Comparison of ENCODE assay signal across 8 mouse cellular contexts in the genomic region with DNA sequence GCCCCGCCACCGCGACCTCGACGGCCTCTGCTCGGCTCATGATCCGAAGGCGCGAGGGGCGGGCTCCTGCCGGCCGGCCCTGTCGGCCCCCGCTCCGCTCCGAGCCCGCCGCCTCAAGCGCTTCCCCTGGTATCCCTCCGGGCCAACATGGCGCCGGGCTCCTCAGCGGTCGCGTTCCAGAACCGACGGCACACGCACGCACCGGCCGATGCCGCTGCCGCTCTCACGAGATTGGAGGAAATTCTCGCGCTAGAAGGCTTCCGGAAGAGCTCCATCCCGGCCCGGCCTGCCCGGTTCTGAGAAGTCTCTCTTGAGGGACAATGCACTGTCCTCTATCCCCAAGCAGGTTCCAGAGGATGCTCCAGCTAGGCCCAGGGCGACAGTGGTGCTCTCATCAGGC. TPM values are rescaled to one million over a fixed set of nuclear protein-coding genes. Genes with fewer than 3 reads are reported as not detected.
DNase-seq lines count a peak whose midpoint lies in the region; ATAC-seq and TF ChIP-seq lines count a peak whose summit lies in the region.

A gene (minus strand): TSS at position 162 of the 400 bp plus-strand sequence.

- peak within 1 kb of the TSS; percentile 29 for H3K4me2 ChIP-seq in forebrain, embryonic 12.5 days
- H3K4me2 ChIP-seq in forebrain, embryonic 11.5 days (ENCODE audit: low read depth, low read length, severe bottlenecking) = no peak within 1 kb of the TSS
- peak within 1 kb of the TSS; percentile 36; the same call in 1 of the 2 replicates for H3K4me2 ChIP-seq in liver, embryonic 12.5 days
- H3K4me2 ChIP-seq in liver, postnatal 0 days (ENCODE audit: low read depth, low read length) = no peak within 1 kb of the TSS
- peak within 1 kb of the TSS; percentile 46; the same call in 1 of the 2 replicates for H3K4me2 ChIP-seq in embryonic facial prominence, embryonic 14.5 days (ENCODE audit: low read depth, low read length)
- H3K4me2 ChIP-seq in midbrain, embryonic 12.5 days (replicated peaks) = peak within 1 kb of the TSS; percentile 25

- H3K9ac ChIP-seq in forebrain, embryonic 12.5 days = no peak within 1 kb of the TSS
- no peak within 1 kb of the TSS for H3K9ac ChIP-seq in forebrain, embryonic 11.5 days (ENCODE audit: low read length)
- H3K9ac ChIP-seq in liver, embryonic 12.5 days = no peak within 1 kb of the TSS
- H3K9ac ChIP-seq in liver, postnatal 0 days (replicated peaks) = no peak within 1 kb of the TSS
- H3K9ac ChIP-seq in embryonic facial prominence, embryonic 14.5 days (ENCODE audit: low read depth, low read length) = no peak within 1 kb of the TSS
- no peak within 1 kb of the TSS for H3K9ac ChIP-seq in midbrain, embryonic 12.5 days (replicated peaks)

- TF ChIP-seq CTCF in liver, postnatal 0 days (IDR thresholded peaks at IDR 0.05; ENCODE audit: low read depth) = no peak

- WGBS in forebrain, embryonic 12.5 days = 31% methylated on average over 41 of the region's 41 CpGs
- WGBS in forebrain, embryonic 11.5 days = 48% methylated on average over 41 of the region's 41 CpGs
- WGBS in liver, embryonic 12.5 days (ENCODE audit: insufficient replicate concordance) = 33% methylated on average over 41 of the region's 41 CpGs
- 46% methylated on average over 39 of the region's 41 CpGs for WGBS in liver, postnatal 0 days (ENCODE audit: insufficient replicate concordance)
- 40% methylated on average over 29 of the region's 41 CpGs for WGBS in embryonic facial prominence, embryonic 14.5 days
- 46% methylated on average over 41 of the region's 41 CpGs for WGBS in midbrain, embryonic 12.5 days

- H3K9me3 ChIP-seq in forebrain, embryonic 12.5 days = no peaks in the 10 kb centered on the region
- H3K9me3 ChIP-seq in forebrain, embryonic 11.5 days (ENCODE audit: control insufficient read depth, low read length) = no peaks in the 10 kb centered on the region
- no peaks in the 10 kb centered on the region for H3K9me3 ChIP-seq in liver, embryonic 12.5 days (replicated peaks)
- no peaks in the 10 kb centered on the region for H3K9me3 ChIP-seq in liver, postnatal 0 days (ENCODE audit: low read length)
- H3K9me3 ChIP-seq in embryonic facial prominence, embryonic 14.5 days (ENCODE audit: control insufficient read depth, low read length) = no peaks in the 10 kb centered on the region; the same call in 1 of the 2 replicates
- no peaks in the 10 kb centered on the region for H3K9me3 ChIP-seq in midbrain, embryonic 12.5 days

- no peak within 1 kb of the TSS for H3K27ac ChIP-seq in forebrain, embryonic 12.5 days
- H3K27ac ChIP-seq in forebrain, embryonic 11.5 days (ENCODE audit: low read depth, low read length) = no peak within 1 kb of the TSS
- H3K27ac ChIP-seq in liver, embryonic 12.5 days = no peak within 1 kb of the TSS
- no peak within 1 kb of the TSS for H3K27ac ChIP-seq in liver, postnatal 0 days (ENCODE audit: low read depth)
- H3K27ac ChIP-seq in embryonic facial prominence, embryonic 14.5 days (replicated peaks; ENCODE audit: low read depth, low read length) = no peak within 1 kb of the TSS
- no peak within 1 kb of the TSS for H3K27ac ChIP-seq in midbrain, embryonic 12.5 days (replicated peaks)

- no peak for DNase-seq in forebrain, embryonic 11.5 days (ENCODE audit: low spot score)
- DNase-seq in liver, postnatal 0 days = no peak
- DNase-seq in embryonic facial prominence, embryonic 14.5 days (ENCODE audit: low spot score) = no peak
- no peak for DNase-seq in spleen, adult 18-20 months
- DNase-seq in Muller cell, postnatal 12 days (ENCODE audit: inconsistent ontology term) = no peak

- no peak for ATAC-seq in forebrain, embryonic 12.5 days (ENCODE audit: low FRiP score)
- no peak for ATAC-seq in forebrain, embryonic 11.5 days (replicated peaks; ENCODE audit: low FRiP score)
- no peak for ATAC-seq in liver, embryonic 12.5 days
- ATAC-seq in liver, postnatal 0 days = no peak
- ATAC-seq in embryonic facial prominence, embryonic 14.5 days (ENCODE audit: low read depth) = no peak
- ATAC-seq in midbrain, embryonic 12.5 days (ENCODE audit: low FRiP score, low read depth) = no peak

- TF ChIP-seq EP300 in liver, postnatal 0 days (IDR thresholded peaks at IDR 0.05; ENCODE audit: low read depth) = no peak

- no peaks in the 10 kb centered on the region; the same call in 1 of the 2 replicates for H3K4me1 ChIP-seq in forebrain, embryonic 12.5 days
- H3K4me1 ChIP-seq in forebrain, embryonic 11.5 days (replicated peaks; ENCODE audit: control insufficient read depth, insufficient read depth, low read length) = no peaks in the 10 kb centered on the region
- no peaks in the 10 kb centered on the region for H3K4me1 ChIP-seq in liver, embryonic 12.5 days
- no peaks in the 10 kb centered on the region for H3K4me1 ChIP-seq in liver, postnatal 0 days (ENCODE audit: insufficient read depth)
- H3K4me1 ChIP-seq in embryonic facial prominence, embryonic 14.5 days (ENCODE audit: control insufficient read depth, insufficient read depth, low read length) = no peaks in the 10 kb centered on the region
- H3K4me1 ChIP-seq in midbrain, embryonic 12.5 days = no peaks in the 10 kb centered on the region

- H3K4me3 ChIP-seq in forebrain, embryonic 12.5 days (replicated peaks) = peak within 1 kb of the TSS; percentile 14
- no peak within 1 kb of the TSS for H3K4me3 ChIP-seq in forebrain, embryonic 11.5 days (ENCODE audit: low read depth, low read length)
- H3K4me3 ChIP-seq in liver, embryonic 12.5 days = no peak within 1 kb of the TSS
- no peak within 1 kb of the TSS for H3K4me3 ChIP-seq in liver, postnatal 0 days (ENCODE audit: low read depth, low read length)
- peak within 1 kb of the TSS; percentile 21 for H3K4me3 ChIP-seq in embryonic facial prominence, embryonic 14.5 days (ENCODE audit: low read depth, low read length)
- no peak within 1 kb of the TSS for H3K4me3 ChIP-seq in midbrain, embryonic 12.5 days

- peaks cover 29% of the 10 kb centered on the region for H3K27me3 ChIP-seq in forebrain, embryonic 12.5 days
- peaks cover 7% of the 10 kb centered on the region; the same call in 1 of the 2 replicates for H3K27me3 ChIP-seq in forebrain, embryonic 11.5 days (ENCODE audit: control insufficient read depth, insufficient read depth, low read length)
- H3K27me3 ChIP-seq in liver, embryonic 12.5 days (replicated peaks) = peaks cover 53% of the 10 kb centered on the region
- H3K27me3 ChIP-seq in liver, postnatal 0 days (ENCODE audit: insufficient read depth, low read length) = peaks cover 15% of the 10 kb centered on the region
- H3K27me3 ChIP-seq in embryonic facial prominence, embryonic 14.5 days (replicated peaks; ENCODE audit: control insufficient read depth, insufficient read depth, low read length) = peaks cover 18% of the 10 kb centered on the region; the same call in 1 of the 2 replicates
- H3K27me3 ChIP-seq in midbrain, embryonic 12.5 days = peaks cover 14% of the 10 kb centered on the region

- H3K36me3 ChIP-seq in forebrain, embryonic 12.5 days (replicated peaks) = no peaks in the 10 kb centered on the region
- no peaks in the 10 kb centered on the region for H3K36me3 ChIP-seq in forebrain, embryonic 11.5 days (ENCODE audit: control insufficient read depth, insufficient read depth, low read length)
- no peaks in the 10 kb centered on the region for H3K36me3 ChIP-seq in liver, embryonic 12.5 days
- H3K36me3 ChIP-seq in liver, postnatal 0 days (replicated peaks; ENCODE audit: insufficient read depth, low read length) = no peaks in the 10 kb centered on the region
- H3K36me3 ChIP-seq in embryonic facial prominence, embryonic 14.5 days (ENCODE audit: control insufficient read depth, insufficient read depth, low read length) = no peaks in the 10 kb centered on the region
- no peaks in the 10 kb centered on the region for H3K36me3 ChIP-seq in midbrain, embryonic 12.5 days

RNA-seq across cellular contexts. Expression of the gene that starts here (rescaled TPM):
- 0.10 and 0.19 TPM in 2 replicates for polyA plus RNA-seq in forebrain, embryonic 12.5 days (2016; fragmentation: Nextera tagmentation; extraction: Ambion mirVana)
- 0.12 and 0.25 TPM in 2 replicates for polyA plus RNA-seq in forebrain, embryonic 11.5 days (2014; fragmentation: Nextera tagmentation; extraction: Ambion mirVana)
- 0.05 TPM in 1 of 2 replicates, not detected in the other for polyA plus RNA-seq in liver, embryonic 12.5 days (2016; fragmentation: Nextera tagmentation; extraction: Ambion mirVana)
- polyA plus RNA-seq in liver, postnatal 0 days (2015; fragmentation: Nextera tagmentation; extraction: Ambion mirVana) = not detected in 2 replicates
- 0.09 and 0.18 TPM in 2 replicates for polyA plus RNA-seq in embryonic facial prominence, embryonic 14.5 days (2014; fragmentation: Nextera tagmentation; extraction: Ambion mirVana)
- polyA plus RNA-seq in midbrain, embryonic 12.5 days (2016; fragmentation: Nextera tagmentation; extraction: Ambion mirVana) = 0.29 TPM in 2 replicates

Comparison
In these comparisons a context has a peak if more than half of its experiments do, and no peak if none do; other contexts are left out.
1. H3K4me2 ChIP-seq: peak in forebrain, embryonic 12.5 days (single experiment), liver, embryonic 12.5 days (single experiment), embryonic facial prominence, embryonic 14.5 days (single experiment) and midbrain, embryonic 12.5 days (single experiment); none in forebrain, embryonic 11.5 days (single experiment) and liver, postnatal 0 days (single experiment).
2. H3K4me3 ChIP-seq: peak in forebrain, embryonic 12.5 days (single experiment) and embryonic facial prominence, embryonic 14.5 days (single experiment); none in forebrain, embryonic 11.5 days (single experiment), liver, embryonic 12.5 days (single experiment), liver, postnatal 0 days (single experiment) and midbrain, embryonic 12.5 days (single experiment).